Mouse (Mus musculus): ENCODE measurements at regions not wholly inside any gene's neighbourhood (a gene's known extent, or its start where the extent isn't known, plus 50 kb on each side); places are given as distances from the start of the nearest gene placed in this dataset.

DNA sequence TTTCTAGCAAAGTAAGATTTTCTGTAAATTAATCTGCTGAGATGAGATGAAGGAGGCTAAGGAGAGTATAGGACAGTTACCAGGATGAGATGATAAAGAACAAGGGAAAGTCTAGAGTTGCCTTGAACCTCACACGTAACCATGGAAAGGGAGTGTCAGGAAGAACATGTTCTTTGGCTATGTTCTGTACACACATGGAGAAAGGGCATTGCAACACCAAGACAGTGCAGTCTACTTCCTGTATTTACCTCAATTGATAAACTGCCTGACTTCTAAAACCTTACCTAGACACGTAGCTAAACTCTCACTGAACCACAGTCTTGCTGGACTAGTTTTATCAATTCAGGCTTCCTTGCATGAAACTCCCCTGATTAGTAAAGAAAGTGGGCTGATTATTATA is 66.4 kb downstream of the Kctd12b start:
- Histone ChIP-seq H3K36me3 (ENCODE audit: insufficient read depth, low read length) (no peaks in the 10 kb centered on the region), H3K9ac (replicated peaks; ENCODE audit: low read depth) (no peak overlapping the region), H3K27me3 (replicated peaks; ENCODE audit: insufficient read depth, low read length) (no peaks in the 10 kb centered on the region), H3K9me3 (ENCODE audit: low read length) (no peaks in the 10 kb centered on the region), H3K4me1 (ENCODE audit: insufficient read depth, low read depth, low read length) (no peaks in the 10 kb centered on the region), H3K4me2 (replicated peaks; ENCODE audit: low read depth, low read length) (no peak overlapping the region), H3K27ac (ENCODE audit: low read length) (no peak overlapping the region), H3K4me3 (ENCODE audit: low read depth, low read length) (no peak overlapping the region)
- no peak for DNase-seq (ENCODE audit: low spot score)
- WGBS: 53% methylated on average over 2 of the region's 2 CpGs
- no peak for ATAC-seq
- TF ChIP-seq CTCF (IDR thresholded peaks at IDR 0.05): no peak
- TF ChIP-seq EP300 (IDR thresholded peaks at IDR 0.05): peak; percentile 38; the same call in 1 of the 2 replicates

DNA sequence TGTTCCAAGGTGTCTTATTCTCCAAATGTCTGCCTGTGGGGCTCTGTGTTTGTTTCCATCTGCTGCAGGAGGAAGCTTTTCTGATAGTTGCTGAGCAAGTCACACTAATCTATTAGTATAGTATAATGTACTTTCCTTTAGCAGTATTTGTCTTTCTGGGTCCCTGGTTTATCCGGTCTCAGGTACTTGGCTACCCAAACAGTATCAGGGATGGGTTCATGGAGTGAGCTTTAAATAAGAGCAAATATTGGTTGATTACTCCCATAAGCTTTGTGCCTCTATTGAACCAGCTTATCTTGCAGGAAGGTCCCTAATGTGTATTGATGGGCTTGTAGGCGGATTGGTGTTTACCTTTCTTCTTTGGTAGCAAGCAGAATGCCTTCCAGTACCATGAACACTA is 66.8 kb downstream of the Cypt3 start:
- no peak overlapping the region for H3K4me3 ChIP-seq (ENCODE audit: low read depth, low read length)
- 61% methylated on average over 2 of the region's 2 CpGs for WGBS
- no peak for ATAC-seq

More for the DNA sequence above, 66.8 kb downstream of the Cypt3 start:
- no peak for DNase-seq (ENCODE audit: low spot score)
- Histone ChIP-seq H3K4me2 (replicated peaks; ENCODE audit: low read depth, low read length) (no peak overlapping the region), H3K36me3 (ENCODE audit: insufficient read depth, low read length) (no peaks in the 10 kb centered on the region), H3K27me3 (replicated peaks; ENCODE audit: insufficient read depth, low read length) (no peaks in the 10 kb centered on the region), H3K27ac (ENCODE audit: low read length) (no peak overlapping the region), H3K9me3 (ENCODE audit: low read length) (no peaks in the 10 kb centered on the region), H3K9ac (replicated peaks; ENCODE audit: low read depth) (no peak overlapping the region), H3K4me1 (ENCODE audit: insufficient read depth, low read depth, low read length) (no peaks in the 10 kb centered on the region)
- no peak for TF ChIP-seq CTCF (IDR thresholded peaks at IDR 0.05)
